Mouse (Mus musculus) central nervous system, embryonic 14 days (tissue): ENCODE results near the gene Olfr561. TPM values are rescaled to one million over a fixed set of nuclear protein-coding genes. Genes with fewer than 3 reads are reported as not detected.

ENCODE experiments used
- polyA plus RNA-seq: library from polyadenylated mRNA; depleted of rRNA; stranded (reverse); fragments of >200 nt; gene quantifications from 2 replicates; pipeline ENCODE4 v1.2.3, GENCODE M21; 2012; rRNA removed

The Olfr561 gene
- polyA plus RNA-seq, result not detected in 2 replicates

GRCm38 (mm10) chr7:102770921-102771320 lies at the start of gene Olfr561:
Gene Olfr561, plus strand, starts transcription at chr7:102771221.

GRCm38 (mm10) chr7:102727391-102727790 lies 43.6 kb upstream of the Olfr561 start, which contains the start of gene Olfr559:
Gene Olfr559, minus strand, starts transcription at chr7:102727491.

DNA sequence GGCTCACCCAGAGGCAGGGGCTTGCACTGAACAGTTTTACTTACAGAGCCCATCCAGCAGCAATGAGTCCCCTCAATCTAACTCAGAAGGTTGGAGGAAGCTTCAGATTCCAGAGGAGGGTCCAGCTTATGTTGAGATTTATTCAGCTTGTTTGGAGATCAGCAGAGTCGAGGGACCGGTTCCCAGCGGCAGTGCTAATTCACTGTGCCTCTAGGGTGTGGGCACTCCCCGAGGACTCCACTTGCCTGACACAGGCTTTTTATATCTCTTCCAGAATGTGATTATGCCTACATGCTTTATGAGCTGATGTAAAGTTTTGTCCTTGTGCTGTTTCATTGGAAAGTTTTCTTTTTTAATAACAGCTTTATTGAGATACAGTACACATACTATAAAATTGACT lies 11.8 kb upstream of the Olfr561 start, which contains the start of the genes Olfr560 and Olfr78:
Olfr560 (minus strand) TSS at position 101 of the 400 bp plus-strand sequence.
Olfr78 (minus strand) TSS at position 206 of the 400 bp plus-strand sequence.

GRCm38 (mm10) chr7:102803180-102803579 lies 32.2 kb downstream of the Olfr561 start, which contains the start of gene Olfr564:
Gene Olfr564, plus strand, starts transcription at chr7:102803480.

Other genes with a start within 250 kb of the Olfr561 start
- gene Olfr547, start 236.5 kb upstream of the Olfr561 start, polyA plus RNA-seq, result not detected in 2 replicates
- gene Olfr548-ps1, start 230.3 kb upstream of the Olfr561 start, polyA plus RNA-seq, result not detected in 2 replicates
- not detected in 2 replicates for gene Olfr549, start 221.4 kb upstream of the Olfr561 start, polyA plus RNA-seq
- gene Trim21, start 205.7 kb upstream of the Olfr561 start, polyA plus RNA-seq, result 2.2 and 3.0 TPM in 2 replicates
- not detected in 2 replicates for gene Olfr550, start 199.8 kb upstream of the Olfr561 start, polyA plus RNA-seq
- not detected in 2 replicates for gene Olfr551, start 179.3 kb upstream of the Olfr561 start, polyA plus RNA-seq
- 0.01 TPM in 1 of 2 replicates, not detected in the other for gene Olfr552, start 173.5 kb upstream of the Olfr561 start, polyA plus RNA-seq
- gene Olfr553, start 153.0 kb upstream of the Olfr561 start, polyA plus RNA-seq, result not detected in 2 replicates
- gene Olfr554, start 132.8 kb upstream of the Olfr561 start, polyA plus RNA-seq, result not detected in 2 replicates
- not detected in 2 replicates for gene Olfr555, start 112.4 kb upstream of the Olfr561 start, polyA plus RNA-seq
- gene Olfr556, start 106.3 kb upstream of the Olfr561 start, polyA plus RNA-seq, result not detected in 2 replicates
- gene Trim68, start 83.9 kb upstream of the Olfr561 start, polyA plus RNA-seq, result 14.8 and 22.7 TPM in 2 replicates
- not detected in 2 replicates for gene Olfr557, start 75.3 kb upstream of the Olfr561 start, polyA plus RNA-seq
- gene Olfr558, start 69.0 kb upstream of the Olfr561 start, polyA plus RNA-seq, result 0.07 and 0.29 TPM in 2 replicates
- gene Olfr33, start 52.2 kb upstream of the Olfr561 start, polyA plus RNA-seq, result not detected in 2 replicates
- gene Olfr559, start 43.7 kb upstream of the Olfr561 start, polyA plus RNA-seq, result not detected in 2 replicates
- not detected in 2 replicates for gene Olfr560, start 11.9 kb upstream of the Olfr561 start, polyA plus RNA-seq
- gene Olfr78, start 11.8 kb upstream of the Olfr561 start, polyA plus RNA-seq, result 0.09 and 0.43 TPM in 2 replicates
- not detected in 2 replicates for gene Olfr564, start 32.3 kb downstream of the Olfr561 start, polyA plus RNA-seq
- not detected in 2 replicates for gene Olfr566, start 87.5 kb downstream of the Olfr561 start, polyA plus RNA-seq
- not detected in 2 replicates for gene Olfr568, start 105.9 kb downstream of the Olfr561 start, polyA plus RNA-seq
- not detected in 2 replicates for gene Olfr569, start 119.7 kb downstream of the Olfr561 start, polyA plus RNA-seq
- 0.12 and 0.13 TPM in 2 replicates for gene Olfr570, start 123.4 kb downstream of the Olfr561 start, polyA plus RNA-seq
- gene Olfr571, start 146.3 kb downstream of the Olfr561 start, polyA plus RNA-seq, result 0.09 TPM in 1 of 2 replicates, not detected in the other
- not detected in 2 replicates for gene Olfr572, start 153.2 kb downstream of the Olfr561 start, polyA plus RNA-seq
- gene Olfr573-ps1, start 171.4 kb downstream of the Olfr561 start, polyA plus RNA-seq, result not detected in 2 replicates
- not detected in 2 replicates for gene Olfr574, start 177.2 kb downstream of the Olfr561 start, polyA plus RNA-seq
- not detected in 2 replicates for gene Olfr575, start 187.6 kb downstream of the Olfr561 start, polyA plus RNA-seq
- gene Olfr576, start 191.4 kb downstream of the Olfr561 start, polyA plus RNA-seq, result not detected in 2 replicates
- not detected in 2 replicates for gene Olfr577, start 204.7 kb downstream of the Olfr561 start, polyA plus RNA-seq
- gene Olfr578, start 218.1 kb downstream of the Olfr561 start, polyA plus RNA-seq, result not detected in 2 replicates